Mouse (Mus musculus) myocyte (in vitro differentiated cells): ENCODE measurements around the gene Slu7.

Source experiments
- CEBPB ChIP-seq: IDR thresholded peaks from 2 replicates; pipeline ENCODE4 v1.6.1; 2011; ENCODE audit warnings: mild to moderate bottlenecking, moderate library complexity; ENCODE audit not compliant: poor library complexity, insufficient read depth, severe bottlenecking
- POLR2A ChIP-seq: IDR thresholded peaks from one replicate; pipeline ENCODE4 v1.6.1; 2011; ENCODE audit warnings: low read depth, mild to moderate bottlenecking, control low read depth, moderate library complexity; ENCODE audit not compliant: insufficient read length
- USF1 ChIP-seq: IDR thresholded peaks from one replicate; pipeline ENCODE4 v1.6.1; 2011; ENCODE audit warnings: low read depth, mild to moderate bottlenecking, control low read depth, moderate library complexity

DNA sequence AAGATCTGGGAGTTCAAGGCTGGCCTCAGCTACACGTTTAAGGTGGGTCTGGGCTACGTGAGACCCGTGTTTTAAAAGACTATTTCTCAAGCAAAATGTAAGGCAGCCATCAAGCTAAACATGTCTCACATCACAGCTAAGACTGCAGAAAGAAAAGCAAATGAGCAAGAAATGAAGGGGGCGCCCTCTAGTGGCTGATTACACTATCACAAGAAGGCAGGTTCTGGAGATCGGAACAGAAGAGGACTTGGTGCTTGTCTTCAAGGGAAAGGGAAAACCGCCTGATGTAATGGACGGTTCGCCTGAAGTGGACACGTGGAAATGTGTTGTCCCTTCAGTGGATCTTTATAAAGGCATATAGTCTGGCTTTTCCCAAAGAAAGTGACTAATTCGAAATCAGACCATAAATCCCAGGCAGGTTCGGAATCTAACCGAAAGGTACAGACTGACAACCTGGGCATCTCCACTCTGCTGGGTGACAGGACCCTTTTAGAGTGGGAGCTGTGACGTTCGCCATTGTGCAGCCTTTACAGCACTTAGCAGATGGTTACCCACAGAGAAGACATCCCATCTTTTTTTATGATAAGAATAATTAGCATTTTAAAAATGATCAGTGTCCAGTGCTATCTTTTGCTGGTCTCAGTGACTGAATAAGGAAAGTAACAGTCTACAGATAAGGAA, 20.6 kb upstream of the Slu7 start:
- TF ChIP-seq POLR2A (no peak), CEBPB (no peak), USF1 (no peak)
